Mouse (Mus musculus): ENCODE results near the gene Zfp600. TPM values are rescaled to one million over a fixed set of nuclear protein-coding genes. Genes with fewer than 3 reads are reported as not detected.
"Not testable (repeated sequence)": the region's sequence is repeated elsewhere in the genome, so short reads cannot be mapped to it uniquely, and the experiment has no call there.

Gene Zfp600
- polyA plus RNA-seq, 1 experiment from 2014 or later = not detected

- H3K4me2 ChIP-seq (ENCODE audit: low read depth); DNase-seq (ENCODE audit: low spot score); H3K27me3 ChIP-seq (ENCODE audit: control insufficient read depth, insufficient read depth, low read length); H3K9ac ChIP-seq (ENCODE audit: low read length); H3K4me1 ChIP-seq (ENCODE audit: control insufficient read depth, insufficient read depth, low read length); H3K36me3 ChIP-seq (ENCODE audit: control insufficient read depth, insufficient read depth, low read length); H3K9me3 ChIP-seq (ENCODE audit: control insufficient read depth, low read length); H3K4me3 ChIP-seq (ENCODE audit: low read depth, low read length); ATAC-seq (ENCODE audit: insufficient read depth, low FRiP score, low TSS enrichment); H3K27ac ChIP-seq (ENCODE audit: low read depth, low read length): not testable (repeated sequence)
- 73% methylated on average over 5 of the region's 5 CpGs for WGBS
Measured at GRCm38 (mm10) chr4:146242119-146242518, 85.5 kb downstream of the Zfp600 start.

Other genes with a start within 250 kb of the Zfp600 start
- gene Zfp987, start 59.5 kb upstream of the Zfp600 start, polyA plus RNA-seq (2014; fragmentation: Nextera tagmentation; extraction: Ambion mirVana) = not detected in 2 replicates

Data from neural tube, embryonic 11.5 days (tissue).